Mouse (Mus musculus): ENCODE results near the gene Olfr788. TPM values are rescaled to one million over a fixed set of nuclear protein-coding genes. Genes with fewer than 3 reads are reported as not detected.

Gene Olfr788
- polyA plus RNA-seq (2011; ENCODE audit: insufficient read depth, insufficient read length, low read depth, missing spikeins): not detected in 2 replicates

DNA sequence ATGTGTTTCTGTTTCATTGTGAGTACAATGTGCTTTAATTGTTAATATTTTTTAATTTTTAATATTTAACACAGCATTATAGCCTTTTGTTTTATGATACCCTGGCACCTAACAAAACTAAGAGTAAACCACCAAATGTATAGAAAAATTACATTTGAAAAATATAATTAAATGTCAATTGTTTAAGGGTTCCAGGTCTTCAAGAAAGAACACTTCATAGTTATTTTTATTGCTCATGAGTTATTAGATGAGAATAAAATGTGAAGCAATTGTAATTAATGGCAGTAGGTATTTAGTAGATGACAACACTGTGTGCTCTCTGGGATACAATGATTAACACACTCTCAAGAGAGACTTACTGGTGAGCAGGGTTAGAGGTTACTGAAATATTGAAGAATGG lies at the start of gene Olfr788:
TSS of gene Olfr788 (plus strand) at position 301 of the 400 bp plus-strand sequence.
- no peak for TF ChIP-seq POLR2A (IDR thresholded peaks at IDR 0.05; ENCODE audit: insufficient read depth, low read length)
- TF ChIP-seq EP300 (IDR thresholded peaks at IDR 0.05; ENCODE audit: insufficient read depth, low read depth, low read length): no peak
- no peak for TF ChIP-seq CTCF (IDR thresholded peaks at IDR 0.05; ENCODE audit: low read depth, low read length)
- Histone ChIP-seq H3K4me1 (ENCODE audit: control insufficient read depth, insufficient read depth, low read length) (no peaks in the 10 kb centered on the region), H3K27me3 (ENCODE audit: control insufficient read depth, insufficient read depth, low read length, poor library complexity, severe bottlenecking) (no peaks in the 10 kb centered on the region), H3K9me3 (replicated peaks; ENCODE audit: control insufficient read depth, insufficient read depth, low read length, poor library complexity, severe bottlenecking) (no peaks in the 10 kb centered on the region), H3K9ac (ENCODE audit: low read depth, poor library complexity, severe bottlenecking) (no peak within 1 kb of the TSS), H3K4me3 (ENCODE audit: low read depth, low read length) (no peak within 1 kb of the TSS), H3K36me3 (ENCODE audit: control insufficient read depth, insufficient read depth, low read length, poor library complexity, severe bottlenecking) (no peaks in the 10 kb centered on the region), H3K27ac (ENCODE audit: insufficient read depth, low read length) (no peak within 1 kb of the TSS)

DNA sequence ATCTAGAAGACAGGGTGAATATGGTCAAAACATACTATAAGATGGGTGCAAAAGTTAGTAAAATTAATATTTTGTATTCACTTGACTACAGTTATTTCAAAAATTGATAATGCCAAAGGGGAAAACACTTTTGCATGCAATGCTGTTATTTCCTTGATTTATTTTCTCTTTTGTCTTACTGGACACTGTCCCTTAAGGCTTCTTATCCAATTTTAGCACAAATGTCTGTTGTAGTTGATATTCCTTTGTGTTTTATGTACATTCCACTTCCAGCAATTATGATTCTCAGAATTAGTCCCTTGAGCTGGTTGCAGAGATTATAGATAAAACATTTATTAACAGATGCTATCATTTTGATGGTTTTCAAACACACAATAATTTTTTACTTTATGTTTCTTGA lies 43.8 kb upstream of the Olfr788 start, which contains the start of gene Olfr786:
TSS of gene Olfr786 (plus strand) at position 301 of the 400 bp plus-strand sequence.
- Histone ChIP-seq H3K9ac (ENCODE audit: low read depth, poor library complexity, severe bottlenecking) (no peak within 1 kb of the TSS), H3K27ac (ENCODE audit: insufficient read depth, low read length) (no peak within 1 kb of the TSS), H3K36me3 (ENCODE audit: control insufficient read depth, insufficient read depth, low read length, poor library complexity, severe bottlenecking) (no peaks in the 10 kb centered on the region), H3K27me3 (ENCODE audit: control insufficient read depth, insufficient read depth, low read length, poor library complexity, severe bottlenecking) (no peaks in the 10 kb centered on the region), H3K4me3 (ENCODE audit: low read depth, low read length) (no peak within 1 kb of the TSS), H3K9me3 (replicated peaks; ENCODE audit: control insufficient read depth, insufficient read depth, low read length, poor library complexity, severe bottlenecking) (no peaks in the 10 kb centered on the region), H3K4me1 (ENCODE audit: control insufficient read depth, insufficient read depth, low read length) (no peaks in the 10 kb centered on the region)
- no peak for TF ChIP-seq EP300 (IDR thresholded peaks at IDR 0.05; ENCODE audit: insufficient read depth, low read depth, low read length)
- no peak for TF ChIP-seq CTCF (IDR thresholded peaks at IDR 0.05; ENCODE audit: low read depth, low read length)
- no peak for TF ChIP-seq POLR2A (IDR thresholded peaks at IDR 0.05; ENCODE audit: insufficient read depth, low read length)

GRCm38 (mm10) chr10:129461562-129461961 lies 9.2 kb upstream of the Olfr788 start, which contains the start of gene Olfr787:
Gene Olfr787 (plus strand): TSS chr10:129461862.
- Histone ChIP-seq H3K27ac (ENCODE audit: insufficient read depth, low read length) (no peak within 1 kb of the TSS), H3K9ac (ENCODE audit: low read depth, poor library complexity, severe bottlenecking) (no peak within 1 kb of the TSS), H3K4me3 (ENCODE audit: low read depth, low read length) (no peak within 1 kb of the TSS), H3K4me1 (ENCODE audit: control insufficient read depth, insufficient read depth, low read length) (no peaks in the 10 kb centered on the region), H3K27me3 (ENCODE audit: control insufficient read depth, insufficient read depth, low read length, poor library complexity, severe bottlenecking) (no peaks in the 10 kb centered on the region), H3K36me3 (ENCODE audit: control insufficient read depth, insufficient read depth, low read length, poor library complexity, severe bottlenecking) (no peaks in the 10 kb centered on the region), H3K9me3 (replicated peaks; ENCODE audit: control insufficient read depth, insufficient read depth, low read length, poor library complexity, severe bottlenecking) (no peaks in the 10 kb centered on the region)
- TF ChIP-seq EP300 (IDR thresholded peaks at IDR 0.05; ENCODE audit: insufficient read depth, low read depth, low read length) (no peak), POLR2A (IDR thresholded peaks at IDR 0.05; ENCODE audit: insufficient read depth, low read length) (no peak), CTCF (IDR thresholded peaks at IDR 0.05; ENCODE audit: low read depth, low read length) (no peak)

- Histone ChIP-seq H3K9ac (ENCODE audit: low read depth, poor library complexity, severe bottlenecking) (no peak overlapping the region), H3K4me1 (ENCODE audit: control insufficient read depth, insufficient read depth, low read length) (no peaks in the 10 kb centered on the region)
Measured at GRCm38 (mm10) chr10:129473256-129473655, 2.5 kb downstream of the Olfr788 start.

DNA sequence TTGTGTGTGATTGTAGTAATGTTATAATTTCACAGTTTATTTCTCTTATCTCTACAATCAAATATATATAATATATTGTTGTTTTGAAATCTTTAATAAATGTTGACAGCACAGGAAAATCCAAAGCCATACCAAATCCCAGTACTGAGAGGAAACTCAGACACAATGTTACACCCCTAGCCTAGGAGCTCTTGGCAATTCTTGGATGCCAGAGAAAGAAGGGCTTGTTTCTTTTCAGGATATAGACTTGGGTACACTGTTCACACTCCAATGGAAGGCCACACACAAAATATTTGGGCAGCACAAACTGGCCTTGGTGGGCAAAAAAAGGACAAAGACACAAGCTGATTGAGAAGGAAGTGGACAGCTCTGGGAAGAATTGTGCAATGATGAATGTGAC lies 2.9 kb downstream of the Olfr788 start:
- TF ChIP-seq CTCF (IDR thresholded peaks at IDR 0.05; ENCODE audit: low read depth, low read length): no peak
- no peak for TF ChIP-seq POLR2A (IDR thresholded peaks at IDR 0.05; ENCODE audit: insufficient read depth, low read length)
- TF ChIP-seq EP300 (IDR thresholded peaks at IDR 0.05; ENCODE audit: insufficient read depth, low read depth, low read length): no peak
- no peak overlapping the region for H3K27ac ChIP-seq (ENCODE audit: insufficient read depth, low read length)
- H3K27me3 ChIP-seq (ENCODE audit: control insufficient read depth, insufficient read depth, low read length, poor library complexity, severe bottlenecking): no peaks in the 10 kb centered on the region
- H3K4me1 ChIP-seq (ENCODE audit: control insufficient read depth, insufficient read depth, low read length): no peaks in the 10 kb centered on the region
- H3K4me3 ChIP-seq (ENCODE audit: low read depth, low read length): no peak overlapping the region
- no peaks in the 10 kb centered on the region for H3K36me3 ChIP-seq (ENCODE audit: control insufficient read depth, insufficient read depth, low read length, poor library complexity, severe bottlenecking)
- no peak overlapping the region for H3K9ac ChIP-seq (ENCODE audit: low read depth, poor library complexity, severe bottlenecking)
- no peaks in the 10 kb centered on the region for H3K9me3 ChIP-seq (replicated peaks; ENCODE audit: control insufficient read depth, insufficient read depth, low read length, poor library complexity, severe bottlenecking)

More at GRCm38 (mm10) chr10:129473256-129473655, 2.5 kb downstream of the Olfr788 start:
- H3K36me3 ChIP-seq (ENCODE audit: control insufficient read depth, insufficient read depth, low read length, poor library complexity, severe bottlenecking): no peaks in the 10 kb centered on the region
- H3K4me3 ChIP-seq (ENCODE audit: low read depth, low read length): no peak overlapping the region
- no peak overlapping the region for H3K27ac ChIP-seq (ENCODE audit: insufficient read depth, low read length)
- TF ChIP-seq POLR2A (IDR thresholded peaks at IDR 0.05; ENCODE audit: insufficient read depth, low read length) (no peak), EP300 (IDR thresholded peaks at IDR 0.05; ENCODE audit: insufficient read depth, low read depth, low read length) (no peak), CTCF (IDR thresholded peaks at IDR 0.05; ENCODE audit: low read depth, low read length) (no peak)
- no peaks in the 10 kb centered on the region for H3K27me3 ChIP-seq (ENCODE audit: control insufficient read depth, insufficient read depth, low read length, poor library complexity, severe bottlenecking)
- no peaks in the 10 kb centered on the region for H3K9me3 ChIP-seq (replicated peaks; ENCODE audit: control insufficient read depth, insufficient read depth, low read length, poor library complexity, severe bottlenecking)

- Histone ChIP-seq H3K4me1 (ENCODE audit: control insufficient read depth, insufficient read depth, low read length) (no peaks in the 10 kb centered on the region), H3K9ac (ENCODE audit: low read depth, poor library complexity, severe bottlenecking) (no peak within 1 kb of the TSS), H3K4me3 (ENCODE audit: low read depth, low read length) (no peak within 1 kb of the TSS), H3K36me3 (ENCODE audit: control insufficient read depth, insufficient read depth, low read length, poor library complexity, severe bottlenecking) (no peaks in the 10 kb centered on the region), H3K27me3 (ENCODE audit: control insufficient read depth, insufficient read depth, low read length, poor library complexity, severe bottlenecking) (no peaks in the 10 kb centered on the region), H3K27ac (ENCODE audit: insufficient read depth, low read length) (no peak within 1 kb of the TSS), H3K9me3 (replicated peaks; ENCODE audit: control insufficient read depth, insufficient read depth, low read length, poor library complexity, severe bottlenecking) (no peaks in the 10 kb centered on the region)
- TF ChIP-seq CTCF (IDR thresholded peaks at IDR 0.05; ENCODE audit: low read depth, low read length): no peak
- TF ChIP-seq EP300 (IDR thresholded peaks at IDR 0.05; ENCODE audit: insufficient read depth, low read depth, low read length): no peak
- TF ChIP-seq POLR2A (IDR thresholded peaks at IDR 0.05; ENCODE audit: insufficient read depth, low read length): no peak
Measured at GRCm38 (mm10) chr10:129484452-129484851, 13.7 kb downstream of the Olfr788 start, which contains the start of gene Olfr789. Gene Olfr789 (plus strand): TSS chr10:129484752.
